Mouse (Mus musculus): Measurements from ENCODE around the gene Pik3r1. TPM values are rescaled to one million over a fixed set of nuclear protein-coding genes. Genes with fewer than 3 reads are reported as not detected.

The Pik3r1 gene
- polyA plus RNA-seq, 1 experiment from 2014 or later: 24.8 TPM

GRCm38 (mm10) chr13:101800833-101801371 lies 32.9 kb upstream of the Pik3r1 start:
- 41% methylated on average over 10 of the region's 10 CpGs for WGBS
- Histone ChIP-seq H3K36me3 (ENCODE audit: control insufficient read depth, insufficient read depth, low read length) (no peaks in the 10 kb centered on the region), H3K4me1 (ENCODE audit: control insufficient read depth, insufficient read depth, low read length) (peaks cover 10% of the 10 kb centered on the region; the same call in 1 of the 2 replicates), H3K4me2 (ENCODE audit: low read depth, low read length) (peak overlapping the region; percentile 62), H3K27ac (ENCODE audit: low read length) (peak overlapping the region; percentile 58), H3K9ac (ENCODE audit: low read depth, low read length) (peak overlapping the region; percentile 66), H3K4me3 (ENCODE audit: low read length) (peak overlapping the region; percentile 39; the same call in 1 of the 2 replicates), H3K9me3 (ENCODE audit: control insufficient read depth, low read length) (no peaks in the 10 kb centered on the region), H3K27me3 (replicated peaks; ENCODE audit: control insufficient read depth, insufficient read depth, low read length) (peaks cover 3% of the 10 kb centered on the region; the same call in 1 of the 2 replicates)
- ATAC-seq: peak; percentile 50

- Histone ChIP-seq H3K27me3 (replicated peaks; ENCODE audit: control insufficient read depth, insufficient read depth, low read length) (peaks cover 3% of the 10 kb centered on the region; the same call in 1 of the 2 replicates), H3K4me1 (ENCODE audit: control insufficient read depth, insufficient read depth, low read length) (peaks cover 10% of the 10 kb centered on the region; the same call in 1 of the 2 replicates), H3K9ac (ENCODE audit: low read depth, low read length) (no peak overlapping the region), H3K4me3 (ENCODE audit: low read length) (no peak overlapping the region), H3K27ac (ENCODE audit: low read length) (no peak overlapping the region), H3K36me3 (ENCODE audit: control insufficient read depth, insufficient read depth, low read length) (no peaks in the 10 kb centered on the region), H3K4me2 (ENCODE audit: low read depth, low read length) (no peak overlapping the region), H3K9me3 (ENCODE audit: control insufficient read depth, low read length) (no peaks in the 10 kb centered on the region)
- ATAC-seq: no peak
- 88% methylated on average over 13 of the region's 13 CpGs for WGBS
Observed at GRCm38 (mm10) chr13:101800021-101800596, 32.1 kb upstream of the Pik3r1 start.

- Histone ChIP-seq H3K9ac (ENCODE audit: low read depth, low read length) (no peak overlapping the region), H3K4me3 (ENCODE audit: low read length) (no peak overlapping the region), H3K27me3 (replicated peaks; ENCODE audit: control insufficient read depth, insufficient read depth, low read length) (peaks cover 3% of the 10 kb centered on the region; the same call in 1 of the 2 replicates), H3K4me2 (ENCODE audit: low read depth, low read length) (no peak overlapping the region), H3K27ac (ENCODE audit: low read length) (no peak overlapping the region), H3K9me3 (ENCODE audit: control insufficient read depth, low read length) (no peaks in the 10 kb centered on the region), H3K4me1 (ENCODE audit: control insufficient read depth, insufficient read depth, low read length) (peaks cover 10% of the 10 kb centered on the region; the same call in 1 of the 2 replicates), H3K36me3 (ENCODE audit: control insufficient read depth, insufficient read depth, low read length) (no peaks in the 10 kb centered on the region)
- no peak for ATAC-seq
- 93% methylated on average over 2 of the region's 2 CpGs for WGBS
Observed at GRCm38 (mm10) chr13:101799318-101799717, 31.3 kb upstream of the Pik3r1 start.

GRCm38 (mm10) chr13:101798522-101798921 lies 30.5 kb upstream of the Pik3r1 start:
- Histone ChIP-seq H3K36me3 (ENCODE audit: control insufficient read depth, insufficient read depth, low read length) (no peaks in the 10 kb centered on the region), H3K9ac (ENCODE audit: low read depth, low read length) (no peak overlapping the region), H3K4me3 (ENCODE audit: low read length) (no peak overlapping the region), H3K27me3 (replicated peaks; ENCODE audit: control insufficient read depth, insufficient read depth, low read length) (peaks cover 3% of the 10 kb centered on the region; the same call in 1 of the 2 replicates), H3K4me2 (ENCODE audit: low read depth, low read length) (no peak overlapping the region), H3K9me3 (ENCODE audit: control insufficient read depth, low read length) (no peaks in the 10 kb centered on the region), H3K27ac (ENCODE audit: low read length) (no peak overlapping the region), H3K4me1 (ENCODE audit: control insufficient read depth, insufficient read depth, low read length) (peaks cover 10% of the 10 kb centered on the region; the same call in 1 of the 2 replicates)
- ATAC-seq: no peak
- WGBS: 90% methylated on average over 4 of the region's 4 CpGs

GRCm38 (mm10) chr13:101796983-101797382 lies 29.0 kb upstream of the Pik3r1 start:
- Histone ChIP-seq H3K27me3 (replicated peaks; ENCODE audit: control insufficient read depth, insufficient read depth, low read length) (peaks cover 3% of the 10 kb centered on the region; the same call in 1 of the 2 replicates), H3K4me3 (ENCODE audit: low read length) (no peak overlapping the region), H3K9me3 (ENCODE audit: control insufficient read depth, low read length) (no peaks in the 10 kb centered on the region), H3K4me1 (ENCODE audit: control insufficient read depth, insufficient read depth, low read length) (peaks cover 7% of the 10 kb centered on the region; the same call in 1 of the 2 replicates), H3K36me3 (ENCODE audit: control insufficient read depth, insufficient read depth, low read length) (no peaks in the 10 kb centered on the region), H3K4me2 (ENCODE audit: low read depth, low read length) (no peak overlapping the region), H3K27ac (ENCODE audit: low read length) (no peak overlapping the region), H3K9ac (ENCODE audit: low read depth, low read length) (no peak overlapping the region)
- no peak for ATAC-seq
- WGBS: 71% methylated on average over 6 of the region's 6 CpGs

- H3K9me3 ChIP-seq (ENCODE audit: control insufficient read depth, low read length): no peaks in the 10 kb centered on the region
- no peak for ATAC-seq
- H3K4me3 ChIP-seq (ENCODE audit: low read length): no peak overlapping the region
- no peak overlapping the region for H3K27ac ChIP-seq (ENCODE audit: low read length)
- no peak overlapping the region for H3K4me2 ChIP-seq (ENCODE audit: low read depth, low read length)
- H3K9ac ChIP-seq (ENCODE audit: low read depth, low read length): no peak overlapping the region
- H3K36me3 ChIP-seq (ENCODE audit: control insufficient read depth, insufficient read depth, low read length): no peaks in the 10 kb centered on the region
- WGBS: 76% methylated on average over 4 of the region's 4 CpGs
- no peaks in the 10 kb centered on the region for H3K27me3 ChIP-seq (replicated peaks; ENCODE audit: control insufficient read depth, insufficient read depth, low read length)
- H3K4me1 ChIP-seq (ENCODE audit: control insufficient read depth, insufficient read depth, low read length): no peaks in the 10 kb centered on the region
Observed at GRCm38 (mm10) chr13:101785705-101786104, 17.7 kb upstream of the Pik3r1 start.

GRCm38 (mm10) chr13:101784651-101785289 lies 16.8 kb upstream of the Pik3r1 start:
- peak; percentile 92 for ATAC-seq
- no peaks in the 10 kb centered on the region for H3K4me1 ChIP-seq (ENCODE audit: control insufficient read depth, insufficient read depth, low read length)
- H3K4me3 ChIP-seq (ENCODE audit: low read length): no peak overlapping the region
- no peaks in the 10 kb centered on the region for H3K27me3 ChIP-seq (replicated peaks; ENCODE audit: control insufficient read depth, insufficient read depth, low read length)
- WGBS: 79% methylated on average over 13 of the region's 13 CpGs
- H3K9ac ChIP-seq (ENCODE audit: low read depth, low read length): no peak overlapping the region
- H3K4me2 ChIP-seq (ENCODE audit: low read depth, low read length): no peak overlapping the region
- no peak overlapping the region for H3K27ac ChIP-seq (ENCODE audit: low read length)
- H3K9me3 ChIP-seq (ENCODE audit: control insufficient read depth, low read length): no peaks in the 10 kb centered on the region
- H3K36me3 ChIP-seq (ENCODE audit: control insufficient read depth, insufficient read depth, low read length): no peaks in the 10 kb centered on the region

GRCm38 (mm10) chr13:101779011-101779410 lies 11.0 kb upstream of the Pik3r1 start:
- H3K36me3 ChIP-seq (ENCODE audit: control insufficient read depth, insufficient read depth, low read length): no peaks in the 10 kb centered on the region
- no peak overlapping the region for H3K27ac ChIP-seq (ENCODE audit: low read length)
- H3K4me1 ChIP-seq (ENCODE audit: control insufficient read depth, insufficient read depth, low read length): no peaks in the 10 kb centered on the region
- H3K9ac ChIP-seq (ENCODE audit: low read depth, low read length): no peak overlapping the region
- 89% methylated on average over 4 of the region's 4 CpGs for WGBS
- H3K4me2 ChIP-seq (ENCODE audit: low read depth, low read length): no peak overlapping the region
- H3K4me3 ChIP-seq (ENCODE audit: low read length): no peak overlapping the region
- no peaks in the 10 kb centered on the region for H3K9me3 ChIP-seq (ENCODE audit: control insufficient read depth, low read length)
- no peak for ATAC-seq
- H3K27me3 ChIP-seq (replicated peaks; ENCODE audit: control insufficient read depth, insufficient read depth, low read length): no peaks in the 10 kb centered on the region; the same call in 1 of the 2 replicates

- Histone ChIP-seq H3K27ac (ENCODE audit: low read length) (no peak overlapping the region), H3K4me3 (ENCODE audit: low read length) (no peak overlapping the region), H3K9ac (ENCODE audit: low read depth, low read length) (no peak overlapping the region), H3K4me1 (ENCODE audit: control insufficient read depth, insufficient read depth, low read length) (no peaks in the 10 kb centered on the region), H3K9me3 (ENCODE audit: control insufficient read depth, low read length) (no peaks in the 10 kb centered on the region), H3K36me3 (ENCODE audit: control insufficient read depth, insufficient read depth, low read length) (no peaks in the 10 kb centered on the region), H3K27me3 (replicated peaks; ENCODE audit: control insufficient read depth, insufficient read depth, low read length) (no peaks in the 10 kb centered on the region; the same call in 1 of the 2 replicates), H3K4me2 (ENCODE audit: low read depth, low read length) (no peak overlapping the region)
- WGBS: 90% methylated on average over 3 of the region's 3 CpGs
- ATAC-seq: no peak
Observed at GRCm38 (mm10) chr13:101777851-101778250, 9.8 kb upstream of the Pik3r1 start.

Measured in intestine, embryonic 16.5 days (tissue).